Mouse (Mus musculus) skeletal muscle tissue, postnatal 0 days (tissue): ENCODE data around the gene Slc6a20b. TPM values are rescaled to one million over a fixed set of nuclear protein-coding genes. Genes with fewer than 3 reads are reported as not detected.

Experiments used
- polyA plus RNA-seq: library from polyadenylated mRNA; unstranded; fragments of >200 nt; fragmentation: Nextera tagmentation; extraction: Ambion mirVana; gene quantifications from 2 replicates; pipeline ENCODE4 v1.2.1, GENCODE M21; 2015

The Slc6a20b gene
- 0.10 TPM in 2 replicates for polyA plus RNA-seq

DNA sequence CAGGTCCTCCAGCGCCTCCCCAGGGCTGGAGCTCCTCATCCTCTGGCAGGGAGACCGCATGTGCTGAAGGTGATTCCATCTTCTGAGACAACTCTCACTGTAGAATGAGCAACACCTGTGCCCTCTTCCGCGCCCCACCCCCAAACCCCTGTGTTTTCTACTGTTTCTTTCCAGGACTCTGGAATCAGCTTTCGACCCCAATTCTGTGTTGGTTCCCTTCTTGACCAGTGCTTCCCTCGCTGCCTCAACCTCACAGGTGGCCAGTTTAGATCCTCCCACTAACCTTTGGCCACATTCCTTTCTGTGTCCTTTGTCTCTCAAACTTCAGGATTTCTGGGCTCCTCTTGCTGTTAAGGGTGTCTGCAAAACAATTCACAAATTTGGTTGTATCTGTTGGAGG lies at the start of gene Slc6a20b:
Slc6a20b (minus strand) TSS at position 285 of the 400 bp plus-strand sequence.

DNA sequence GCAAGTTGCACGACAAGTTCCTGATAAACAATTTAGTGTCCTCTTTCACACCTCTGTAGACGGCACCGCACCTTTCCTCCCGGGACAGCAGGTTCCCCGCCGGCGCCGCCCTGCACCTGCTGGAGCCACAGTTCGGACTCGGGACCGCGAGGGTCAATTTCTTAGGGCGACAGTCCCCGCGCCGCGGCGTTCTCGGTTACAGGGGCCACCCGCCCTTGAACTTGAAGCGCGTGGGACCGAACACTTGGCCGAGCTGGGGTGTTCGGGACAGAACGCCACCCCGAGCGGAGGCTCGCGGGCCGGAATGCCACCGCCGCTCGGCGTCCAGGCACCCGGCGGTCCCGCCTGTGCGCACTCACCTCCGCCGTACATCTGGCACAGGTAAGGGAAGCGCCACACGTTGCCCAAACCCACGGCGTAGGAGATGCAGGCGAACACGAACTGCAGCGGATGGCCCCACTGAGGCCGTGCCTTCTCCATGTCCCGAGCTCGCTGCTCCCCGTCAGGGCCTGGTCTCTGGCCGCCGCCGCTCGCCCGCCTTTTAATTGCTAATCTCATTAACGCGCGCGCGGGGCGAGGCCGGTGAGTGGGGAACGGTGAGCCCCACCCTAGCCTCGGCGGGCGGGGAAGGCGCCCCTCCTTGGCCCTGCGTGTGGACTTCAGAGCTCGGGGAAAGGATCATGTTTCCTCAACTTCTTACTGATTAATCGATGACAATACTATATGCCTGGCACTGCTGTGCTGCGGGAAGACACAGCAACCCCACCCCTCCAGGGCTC lies 46.2 kb upstream of the Slc6a20b start, which contains the start of the genes Ccr9 and Slc6a20a:
Ccr9 (plus strand) TSS at position 113 of the 779 bp plus-strand sequence.
Slc6a20a (minus strand) TSS at position 559 of the 779 bp plus-strand sequence.

Other genes starting within 250 kb of the Slc6a20b start
- gene Limd1, start 153.9 kb downstream of the Slc6a20b start, polyA plus RNA-seq: 37.7 and 42.5 TPM in 2 replicates
- 24.0 and 25.9 TPM in 2 replicates for gene Sacm1l, start 102.8 kb downstream of the Slc6a20b start, polyA plus RNA-seq
- 0.10 and 0.17 TPM in 2 replicates for gene Ccr9, start 45.9 kb upstream of the Slc6a20b start, polyA plus RNA-seq
- gene Slc6a20a, start 46.3 kb upstream of the Slc6a20b start, polyA plus RNA-seq: 0.05 TPM in 1 of 2 replicates, not detected in the other
- gene Lztfl1, start 85.1 kb upstream of the Slc6a20b start, polyA plus RNA-seq: 36.5 and 37.9 TPM in 2 replicates
- 0.30 and 0.49 TPM in 2 replicates for gene Cxcr6, start 173.9 kb upstream of the Slc6a20b start, polyA plus RNA-seq
- 29.6 and 39.7 TPM in 2 replicates for gene Fyco1, start 219.3 kb upstream of the Slc6a20b start, polyA plus RNA-seq
- gene Xcr1, start 229.5 kb upstream of the Slc6a20b start, polyA plus RNA-seq: 0.19 and 0.24 TPM in 2 replicates